Mouse (Mus musculus) G1E (cell line): Measurements from ENCODE around the gene Pnma1. TPM values are rescaled to one million over a fixed set of nuclear protein-coding genes. Genes with fewer than 3 reads are reported as not detected.

ENCODE experiments used
- ATAC-seq: 2 replicates; pipeline ENCODE4 v1.8.0; 2016; ENCODE audit warnings: mild to moderate bottlenecking; ENCODE audit not compliant: insufficient number of reproducible peaks, poor library complexity, low FRiP score, severe bottlenecking; ENCODE audit errors: extremely low read depth
- DNase-seq: peaks from one replicate; pipeline ENCODE4 v3.0.0; 2012; ENCODE audit warnings: low spot score
- H3K27me3 ChIP-seq: 2 replicates; pipeline ENCODE4 v1.6.1; 2012; ENCODE audit warnings: mild to moderate bottlenecking, low read length, inconsistent platforms; ENCODE audit not compliant: insufficient read depth
- H3K36me3 ChIP-seq: replicated peaks from 2 replicates; pipeline ENCODE3; 2012; ENCODE audit warnings: mild to moderate bottlenecking, inconsistent platforms
- H3K4me1 ChIP-seq: 2 replicates; pipeline ENCODE4 v1.6.1; 2012; ENCODE audit warnings: low read depth, low read length, inconsistent platforms, mixed read lengths; ENCODE audit not compliant: insufficient read depth
- H3K4me3 ChIP-seq: 2 replicates; pipeline ENCODE4 v1.5.1; 2012; ENCODE audit warnings: low read depth, mild to moderate bottlenecking, inconsistent platforms, low read length, moderate library complexity, mixed read lengths
- H3K9me3 ChIP-seq: replicated peaks from 2 replicates; pipeline ENCODE4 v1.6.1; 2012; ENCODE audit warnings: inconsistent platforms
- CTCF ChIP-seq: IDR thresholded peaks from 2 replicates; pipeline ENCODE4 v1.5.1; 2012; ENCODE audit warnings: low read depth, low read length, inconsistent platforms, mixed read lengths
- GATA1 ChIP-seq: IDR thresholded peaks from 2 replicates; pipeline ENCODE4 v1.6.1; 2012; ENCODE audit warnings: borderline replicate concordance, low read length, inconsistent platforms, mixed read lengths
- GATA2 ChIP-seq: IDR thresholded peaks from 2 replicates; pipeline ENCODE4 v1.6.1; 2012; ENCODE audit warnings: low read depth, low read length, inconsistent platforms, borderline replicate concordance
- POLR2AphosphoS5 ChIP-seq: IDR thresholded peaks from 2 replicates; pipeline ENCODE4 v1.6.1; 2012; ENCODE audit warnings: low read depth, low read length, inconsistent platforms; ENCODE audit not compliant: insufficient replicate concordance
- TAL1 ChIP-seq: conservative IDR thresholded peaks from 2 replicates; pipeline ENCODE4 v1.6.1; 2012; ENCODE audit warnings: low read depth, low read length, inconsistent platforms, mixed read lengths
- polyA plus RNA-seq: library from polyadenylated mRNA; stranded (reverse); fragments of >175 nt; gene quantifications from 2 replicates; pipeline ENCODE4 v1.2.3, GENCODE M21; 2012
- total RNA-seq, 2 experiments: library from RNA; stranded (forward) in 1 of 2; stranded (reverse) in 1 of 2; fragments of 200-1000 nt in 1 of 2; fragments of >200 nt in 1 of 2; fragmentation: Nextera tagmentation in 1 of 2; gene quantifications; 2 replicates each; pipeline ENCODE4 v1.2.3; 2014 to 2017

Gene Pnma1
- total and polyA plus RNA-seq, 3 experiments: 0.14 to 0.83 (median 0.76) TPM

GRCm38 (mm10) chr12:84163586-84164110, 15.4 kb upstream of the Pnma1 start:
- ATAC-seq (no peak), DNase-seq (no peak)
- H3K36me3 ChIP-seq: peaks cover 98% of the 10 kb centered on the region
- no peaks in the 10 kb centered on the region for H3K27me3 ChIP-seq
- H3K9me3 ChIP-seq: no peaks in the 10 kb centered on the region
- peaks cover 80% of the 10 kb centered on the region for H3K4me1 ChIP-seq
- H3K4me3 ChIP-seq: no peak overlapping the region
- no peak for TF ChIP-seq GATA1
- no peak for TF ChIP-seq GATA2
- TF ChIP-seq CTCF: no peak
- TF ChIP-seq TAL1: no peak
- no peak for TF ChIP-seq POLR2AphosphoS5

GRCm38 (mm10) chr12:84163133-84163532, 14.8 kb upstream of the Pnma1 start:
- H3K4me1 ChIP-seq: peaks cover 75% of the 10 kb centered on the region
- no peaks in the 10 kb centered on the region for H3K27me3 ChIP-seq
- H3K36me3 ChIP-seq: peaks cover 98% of the 10 kb centered on the region
- H3K4me3 ChIP-seq: no peak overlapping the region
- H3K9me3 ChIP-seq: no peaks in the 10 kb centered on the region
- peak; percentile 80 for DNase-seq
- ATAC-seq: peak; percentile 71
- TF ChIP-seq POLR2AphosphoS5 (no peak), CTCF (peak; percentile 61), GATA1 (no peak), GATA2 (no peak), TAL1 (no peak)

- Histone ChIP-seq H3K27me3 (no peaks in the 10 kb centered on the region), H3K9me3 (no peaks in the 10 kb centered on the region), H3K4me3 (no peak overlapping the region; the same call in 1 of the 2 replicates), H3K4me1 (peaks cover 66% of the 10 kb centered on the region), H3K36me3 (peaks cover 99% of the 10 kb centered on the region)
- DNase-seq (no peak), ATAC-seq (peak; percentile 38; the same call in 1 of the 2 replicates)
- TF ChIP-seq TAL1 (no peak), POLR2AphosphoS5 (no peak), GATA2 (no peak), CTCF (peak; percentile 71)
These were observed 13.5 kb upstream of the Pnma1 start for GRCm38 (mm10) chr12:84161616-84162433.

- Histone ChIP-seq H3K36me3 (peaks cover 99% of the 10 kb centered on the region), H3K4me3 (no peak overlapping the region), H3K27me3 (no peaks in the 10 kb centered on the region), H3K9me3 (no peaks in the 10 kb centered on the region), H3K4me1 (peaks cover 65% of the 10 kb centered on the region)
- ATAC-seq (no peak), DNase-seq (no peak)
- TF ChIP-seq CTCF (no peak), POLR2AphosphoS5 (no peak)
These were observed 12.8 kb upstream of the Pnma1 start for GRCm38 (mm10) chr12:84161116-84161515.

- H3K36me3 ChIP-seq: peaks cover 99% of the 10 kb centered on the region
- no peak overlapping the region for H3K4me3 ChIP-seq
- no peaks in the 10 kb centered on the region for H3K9me3 ChIP-seq
- no peak for DNase-seq
- H3K4me1 ChIP-seq: peaks cover 61% of the 10 kb centered on the region
- ATAC-seq: no peak
- TF ChIP-seq POLR2AphosphoS5 (no peak), GATA2 (no peak), GATA1 (no peak), CTCF (no peak), TAL1 (no peak)
- H3K27me3 ChIP-seq: no peaks in the 10 kb centered on the region
These were observed 12.2 kb upstream of the Pnma1 start for GRCm38 (mm10) chr12:84160491-84160890.

- H3K27me3 ChIP-seq: no peaks in the 10 kb centered on the region
- TF ChIP-seq CTCF (no peak), GATA1 (no peak), POLR2AphosphoS5 (no peak), TAL1 (no peak), GATA2 (no peak)
- peaks cover 99% of the 10 kb centered on the region for H3K36me3 ChIP-seq
- H3K9me3 ChIP-seq: no peaks in the 10 kb centered on the region
- H3K4me3 ChIP-seq: no peak overlapping the region
- no peak for DNase-seq
- peaks cover 56% of the 10 kb centered on the region for H3K4me1 ChIP-seq
- no peak for ATAC-seq
These were observed 9.9 kb upstream of the Pnma1 start for GRCm38 (mm10) chr12:84158156-84158555.

- peaks cover 59% of the 10 kb centered on the region for H3K4me1 ChIP-seq
These were observed 7.9 kb upstream of the Pnma1 start for GRCm38 (mm10) chr12:84156210-84156609.

More at GRCm38 (mm10) chr12:84156210-84156609, 7.9 kb upstream of the Pnma1 start:
- no peaks in the 10 kb centered on the region for H3K27me3 ChIP-seq
- no peaks in the 10 kb centered on the region for H3K9me3 ChIP-seq
- DNase-seq: no peak
- peaks cover 100% of the 10 kb centered on the region for H3K36me3 ChIP-seq
- ATAC-seq: no peak
- TF ChIP-seq POLR2AphosphoS5 (no peak), CTCF (no peak), TAL1 (no peak), GATA2 (no peak), GATA1 (no peak)
- H3K4me3 ChIP-seq: no peak overlapping the region
